In genomic region chr1:80382928-80383327, GRCm38 (mm10) we compare ENCODE assay signal across 23 mouse cellular contexts. TPM values are rescaled to one million over a fixed set of nuclear protein-coding genes. Genes with fewer than 3 reads are reported as not detected.
DNase-seq lines count a peak whose midpoint lies in the region; ATAC-seq and TF ChIP-seq lines count a peak whose summit lies in the region.
"Had no signal": no experiment of that assay in that cellular context is flagged by ENCODE, and none has a peak within 500 bp of the region (broad histone marks: within the 10 kb centered on the region; RNA-seq: fewer than 3 reads in every experiment).

No protein-coding gene starts in this region.

- no peak overlapping the region for H3K27ac ChIP-seq in lung, embryonic 14.5 days (ENCODE audit: low read depth)
- peak overlapping the region; percentile 20; the same call in 1 of the 2 replicates for H3K27ac ChIP-seq in lung, embryonic 16.5 days (ENCODE audit: low read length)
- H3K27ac ChIP-seq: embryonic facial prominence, embryonic 13.5 days; embryonic facial prominence, embryonic 15.5 days; forebrain, embryonic 10.5 days; forebrain, embryonic 12.5 days had no signal

- H3K4me2 ChIP-seq in lung, embryonic 14.5 days, result no peak overlapping the region
- H3K4me2 ChIP-seq in lung, embryonic 16.5 days (ENCODE audit: low read depth, low read length), result no peak overlapping the region
- H3K4me2 ChIP-seq: embryonic facial prominence, embryonic 13.5 days; embryonic facial prominence, embryonic 15.5 days; forebrain, embryonic 12.5 days had no signal

- no peak for TF ChIP-seq CTCF in lung, embryonic 14.5 days (IDR thresholded peaks at IDR 0.05; ENCODE audit: low read depth)

- ATAC-seq in lung, embryonic 14.5 days (ENCODE audit: insufficient read depth), result peak; percentile 74
- ATAC-seq in lung, embryonic 16.5 days (ENCODE audit: low read depth), result peak; percentile 53; the same call in 1 of the 2 replicates
- ATAC-seq: forebrain, embryonic 14.5 days had no signal

- no peak overlapping the region for H3K4me3 ChIP-seq in lung, embryonic 14.5 days (ENCODE audit: low read depth, low read length)
- no peak overlapping the region for H3K4me3 ChIP-seq in lung, embryonic 16.5 days (ENCODE audit: low read length)
- H3K4me3 ChIP-seq: embryonic facial prominence, embryonic 13.5 days; embryonic facial prominence, embryonic 15.5 days; erythroblast, embryonic 14.5 days; forebrain, embryonic 10.5 days; forebrain, embryonic 12.5 days had no signal

- H3K27me3 ChIP-seq in lung, embryonic 14.5 days (ENCODE audit: insufficient read depth, low read length), result no peaks in the 10 kb centered on the region
- H3K27me3 ChIP-seq in lung, embryonic 16.5 days (ENCODE audit: control insufficient read depth, insufficient read depth, low read depth, low read length), result no peaks in the 10 kb centered on the region
- H3K27me3 ChIP-seq: embryonic facial prominence, embryonic 13.5 days; embryonic facial prominence, embryonic 15.5 days; forebrain, embryonic 12.5 days had no signal

- DNase-seq in kidney, postnatal 14 days, result peak; percentile 4
- DNase-seq in kidney, postnatal 36 days, result no peak
- DNase-seq in lung, embryonic 14.5 days, result peak; percentile 53
- DNase-seq in lung, adult 18-20 months, result no peak
- no peak for DNase-seq in lung, postnatal 25 days (ENCODE audit: low spot score)
- peak; percentile 29 for DNase-seq in thymus, postnatal 0 days (ENCODE audit: low spot score)
- DNase-seq in thymus, postnatal 25 days, result no peak
- DNase-seq: adrenal gland, adult 2 months; adrenal gland, postnatal 10 days; adrenal gland, postnatal 25 days; cerebellum, adult 11 months; cerebellum, adult 18-20 months; cerebellum, adult 8-10 months; cerebellum, adult 9-11 months; cerebellum, postnatal 36 days; embryo, embryonic 11 days had no signal

- H3K36me3 ChIP-seq in lung, embryonic 14.5 days (ENCODE audit: insufficient read depth), result no peaks in the 10 kb centered on the region
- H3K36me3 ChIP-seq in lung, embryonic 16.5 days (ENCODE audit: control insufficient read depth, insufficient read depth, low read length), result no peaks in the 10 kb centered on the region
- H3K36me3 ChIP-seq: embryonic facial prominence, embryonic 13.5 days; embryonic facial prominence, embryonic 15.5 days; forebrain, embryonic 10.5 days; forebrain, embryonic 12.5 days had no signal

- WGBS in lung, embryonic 14.5 days, result 47% methylated on average over 7 of the region's 7 CpGs
- WGBS in lung, embryonic 16.5 days, result 46% methylated on average over 7 of the region's 7 CpGs

- H3K9ac ChIP-seq in lung, embryonic 14.5 days, result no peak overlapping the region
- H3K9ac ChIP-seq in lung, embryonic 16.5 days (ENCODE audit: low read length), result no peak overlapping the region
- H3K9ac ChIP-seq: embryonic facial prominence, embryonic 13.5 days; embryonic facial prominence, embryonic 15.5 days; forebrain, embryonic 12.5 days had no signal

- no peaks in the 10 kb centered on the region for H3K9me3 ChIP-seq in lung, embryonic 14.5 days (ENCODE audit: low read depth, low read length)
- H3K9me3 ChIP-seq in lung, embryonic 16.5 days (ENCODE audit: control insufficient read depth, low read length), result no peaks in the 10 kb centered on the region
- H3K9me3 ChIP-seq: embryonic facial prominence, embryonic 13.5 days; embryonic facial prominence, embryonic 15.5 days; forebrain, embryonic 12.5 days had no signal

- no peaks in the 10 kb centered on the region for H3K4me1 ChIP-seq in lung, embryonic 14.5 days (ENCODE audit: insufficient read depth)
- H3K4me1 ChIP-seq in lung, embryonic 16.5 days (replicated peaks; ENCODE audit: control insufficient read depth, insufficient read depth, low read length), result 0 out of 2 replicates have a peak, but pooled peaks cover 4% of the 10 kb centered on the region
- H3K4me1 ChIP-seq: embryonic facial prominence, embryonic 13.5 days; embryonic facial prominence, embryonic 15.5 days; forebrain, embryonic 12.5 days had no signal

RNA-seq across cellular contexts. Expression of gene Cul3, which starts 42.6 kb away (rescaled TPM):
- 59.3 and 60.1 TPM in 2 replicates for polyA plus RNA-seq in lung, embryonic 14.5 days (2014; fragmentation: Nextera tagmentation; extraction: Ambion mirVana)
- polyA plus RNA-seq in lung, embryonic 16.5 days (2015; fragmentation: Nextera tagmentation; extraction: Ambion mirVana), result 27.9 and 29.3 TPM in 2 replicates
- 40.9 and 53.0 TPM in 2 replicates for polyA plus RNA-seq in thymus, postnatal 0 days (2015; fragmentation: Nextera tagmentation; extraction: Ambion mirVana)

Comparison
In these comparisons a context has a peak if more than half of its experiments do, and no peak if none do; other contexts are left out.
1. DNase-seq: peak in kidney, postnatal 14 days (single experiment), lung, embryonic 14.5 days (single experiment) and thymus, postnatal 0 days (single experiment); none in kidney, postnatal 36 days (0 of 2), lung, adult 18-20 months (0 of 2), lung, postnatal 25 days (single experiment) and thymus, postnatal 25 days (single experiment).